Mouse (Mus musculus): Measurements from ENCODE around the gene Ccdc157. TPM values are rescaled to one million over a fixed set of nuclear protein-coding genes. Genes with fewer than 3 reads are reported as not detected.

Ccdc157 gene
- polyA plus RNA-seq (2015; fragmentation: Nextera tagmentation; extraction: Ambion mirVana), result 0.36 and 0.52 TPM in 2 replicates

DNA sequence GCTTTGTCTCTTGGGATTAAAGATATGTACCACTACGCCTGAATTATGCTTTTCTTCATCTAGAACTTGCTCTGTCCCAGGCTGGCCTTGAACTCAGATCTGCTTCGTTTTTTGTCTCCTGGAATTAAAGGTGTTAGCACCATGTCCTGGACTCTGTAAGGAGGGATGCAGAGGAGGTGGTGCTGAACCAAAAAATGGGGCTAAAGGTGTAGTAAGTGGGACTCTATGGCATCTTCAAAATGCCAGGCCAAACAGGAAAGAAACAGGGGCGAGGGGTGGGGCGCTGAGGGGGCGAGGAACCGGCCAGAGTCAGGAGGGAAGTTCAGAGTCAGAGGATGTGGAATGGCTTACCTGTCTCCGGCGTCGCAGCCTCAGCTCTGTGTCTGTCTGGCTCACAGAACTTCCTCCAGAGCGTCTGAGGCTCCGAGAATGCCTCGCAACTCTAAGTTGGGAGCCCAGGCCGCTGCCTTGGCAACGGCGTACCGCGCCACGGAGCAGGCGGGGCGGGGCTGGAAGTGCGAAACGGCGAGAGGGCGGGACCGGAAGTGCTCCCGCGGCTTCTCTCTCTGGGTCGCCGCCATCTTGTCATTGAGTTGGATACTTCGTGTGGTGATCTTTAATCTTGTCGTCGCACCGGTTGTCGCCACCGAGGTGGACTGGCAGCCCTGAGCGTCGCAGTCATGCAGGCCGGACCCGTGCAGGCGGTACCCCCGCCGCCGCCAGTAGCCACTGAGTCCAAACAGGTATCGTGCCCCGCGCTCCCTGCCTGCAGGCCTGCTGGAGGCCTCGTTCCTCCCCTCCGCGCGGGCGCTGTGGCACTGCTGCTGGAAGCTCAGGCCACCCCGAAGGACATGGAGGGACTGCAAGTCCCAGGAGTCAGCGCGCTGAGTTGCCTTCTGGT, at the start of gene Ccdc157, which contains the start of gene Sf3a1:
TSS of gene Ccdc157 (minus strand) at position 486 of the 901 bp plus-strand sequence.
TSS of gene Sf3a1 (plus strand) at position 543 of the 901 bp plus-strand sequence.
- no peak for TF ChIP-seq CTCF (IDR thresholded peaks at IDR 0.05; ENCODE audit: low read depth)
- TF ChIP-seq EP300 (IDR thresholded peaks at IDR 0.05; ENCODE audit: low read depth), result no peak

GRCm38 (mm10) chr11:4209556-4209955, 49.5 kb upstream of the Ccdc157 start:
- peaks cover 31% of the 10 kb centered on the region for H3K36me3 ChIP-seq (replicated peaks; ENCODE audit: insufficient read depth, low read length)
- WGBS (ENCODE audit: insufficient replicate concordance), result 70% methylated on average over 5 of the region's 5 CpGs
- no peaks in the 10 kb centered on the region for H3K27me3 ChIP-seq (ENCODE audit: insufficient read depth, low read length)

More for the DNA sequence above, at the start of gene Ccdc157, which contains the start of gene Sf3a1:
- WGBS (ENCODE audit: insufficient replicate concordance), result 3% methylated on average over 40 of the region's 54 CpGs
- H3K36me3 ChIP-seq (replicated peaks; ENCODE audit: insufficient read depth, low read length), result peaks cover 34% of the 10 kb centered on the region
- peaks cover 30% of the 10 kb centered on the region for H3K4me1 ChIP-seq (ENCODE audit: insufficient read depth)
- H3K27me3 ChIP-seq (ENCODE audit: insufficient read depth, low read length), result no peaks in the 10 kb centered on the region
- peak; percentile 96 for DNase-seq
- H3K4me2 ChIP-seq (ENCODE audit: low read depth, low read length), result peak within 1 kb of the TSS; percentile 88
- peak within 1 kb of the TSS; percentile 82 for H3K4me3 ChIP-seq (ENCODE audit: low read depth, low read length)
- H3K9ac ChIP-seq (replicated peaks), result peak within 1 kb of the TSS; percentile 85
- H3K9me3 ChIP-seq (ENCODE audit: low read length), result no peaks in the 10 kb centered on the region
- peak within 1 kb of the TSS; percentile 90 for H3K27ac ChIP-seq (ENCODE audit: low read depth)
- peak; percentile 98 for ATAC-seq

DNA sequence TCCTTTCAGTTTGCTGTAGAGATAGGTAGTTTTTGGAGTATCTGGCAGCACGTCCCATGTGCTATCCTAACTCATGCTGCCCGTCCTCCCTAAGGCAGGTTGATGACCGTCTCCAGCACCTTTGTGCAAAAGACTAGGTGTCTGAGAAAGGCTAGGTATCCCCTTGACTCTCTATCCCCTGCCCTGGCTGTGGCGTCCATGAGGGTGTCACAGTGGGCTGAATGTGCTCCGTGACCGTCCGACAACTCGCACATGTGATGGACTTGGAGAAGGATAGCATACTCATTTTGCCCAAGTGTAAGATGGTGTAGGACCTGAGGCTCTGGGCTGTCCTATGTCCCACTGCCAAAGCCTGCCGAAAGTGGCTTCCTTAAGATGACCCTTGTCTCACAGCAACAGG, 47.6 kb upstream of the Ccdc157 start:
- 81% methylated on average over 9 of the region's 9 CpGs for WGBS (ENCODE audit: insufficient replicate concordance)
- ATAC-seq, result no peak
- TF ChIP-seq CTCF (IDR thresholded peaks at IDR 0.05; ENCODE audit: low read depth), result no peak
- TF ChIP-seq EP300 (IDR thresholded peaks at IDR 0.05; ENCODE audit: low read depth), result no peak

More at GRCm38 (mm10) chr11:4209556-4209955, 49.5 kb upstream of the Ccdc157 start:
- Histone ChIP-seq H3K9me3 (ENCODE audit: low read length) (no peaks in the 10 kb centered on the region), H3K27ac (ENCODE audit: low read depth) (no peak overlapping the region), H3K4me2 (ENCODE audit: low read depth, low read length) (no peak overlapping the region), H3K4me3 (ENCODE audit: low read depth, low read length) (no peak overlapping the region), H3K4me1 (ENCODE audit: insufficient read depth) (no peaks in the 10 kb centered on the region), H3K9ac (replicated peaks) (no peak overlapping the region)
- no peak for DNase-seq
- peak; percentile 74 for TF ChIP-seq CTCF (IDR thresholded peaks at IDR 0.05; ENCODE audit: low read depth)
- TF ChIP-seq EP300 (IDR thresholded peaks at IDR 0.05; ENCODE audit: low read depth), result no peak
- ATAC-seq, result no peak

GRCm38 (mm10) chr11:4206563-4206962, 46.5 kb upstream of the Ccdc157 start:
- H3K9ac ChIP-seq (replicated peaks), result no peak overlapping the region
- H3K9me3 ChIP-seq (ENCODE audit: low read length), result no peaks in the 10 kb centered on the region
- peaks cover 6% of the 10 kb centered on the region; the same call in 1 of the 2 replicates for H3K4me1 ChIP-seq (ENCODE audit: insufficient read depth)
- no peak overlapping the region for H3K4me3 ChIP-seq (ENCODE audit: low read depth, low read length)
- no peak overlapping the region for H3K27ac ChIP-seq (ENCODE audit: low read depth)
- ATAC-seq, result no peak
- no peaks in the 10 kb centered on the region for H3K27me3 ChIP-seq (ENCODE audit: insufficient read depth, low read length)
- TF ChIP-seq EP300 (IDR thresholded peaks at IDR 0.05; ENCODE audit: low read depth), result no peak
- TF ChIP-seq CTCF (IDR thresholded peaks at IDR 0.05; ENCODE audit: low read depth), result no peak
- H3K36me3 ChIP-seq (replicated peaks; ENCODE audit: insufficient read depth, low read length), result peaks cover 24% of the 10 kb centered on the region
- H3K4me2 ChIP-seq (ENCODE audit: low read depth, low read length), result no peak overlapping the region
- WGBS (ENCODE audit: insufficient replicate concordance), result 32% methylated on average over 6 of the region's 6 CpGs
- no peak for DNase-seq

More for the DNA sequence above, 47.6 kb upstream of the Ccdc157 start:
- H3K4me2 ChIP-seq (ENCODE audit: low read depth, low read length), result no peak overlapping the region
- no peaks in the 10 kb centered on the region for H3K27me3 ChIP-seq (ENCODE audit: insufficient read depth, low read length)
- no peak overlapping the region for H3K9ac ChIP-seq (replicated peaks)
- no peak for DNase-seq
- H3K36me3 ChIP-seq (replicated peaks; ENCODE audit: insufficient read depth, low read length), result peaks cover 27% of the 10 kb centered on the region
- no peak overlapping the region for H3K27ac ChIP-seq (ENCODE audit: low read depth)
- H3K4me3 ChIP-seq (ENCODE audit: low read depth, low read length), result no peak overlapping the region
- peaks cover 6% of the 10 kb centered on the region; the same call in 1 of the 2 replicates for H3K4me1 ChIP-seq (ENCODE audit: insufficient read depth)
- no peaks in the 10 kb centered on the region for H3K9me3 ChIP-seq (ENCODE audit: low read length)

DNA sequence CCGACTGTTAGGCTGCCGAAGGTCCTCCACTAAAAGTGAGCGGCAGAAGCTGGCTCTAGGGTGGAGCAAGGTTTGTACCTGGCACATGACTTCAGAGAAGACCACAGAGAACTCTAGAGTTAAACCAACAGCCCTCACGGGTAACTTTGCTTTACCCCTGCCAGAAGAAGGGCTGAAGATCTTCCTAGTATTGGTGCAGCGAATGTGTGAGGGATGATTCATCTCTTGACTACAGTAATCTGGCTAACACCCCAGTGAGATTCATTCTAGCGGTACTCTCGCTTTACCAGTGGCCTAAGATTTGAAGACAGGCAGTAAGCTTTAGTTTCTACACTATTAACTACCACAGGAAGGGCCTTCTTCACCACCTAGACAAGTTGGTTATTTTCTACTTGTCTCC, 45.9 kb upstream of the Ccdc157 start:
- 83% methylated on average over 7 of the region's 7 CpGs for WGBS (ENCODE audit: insufficient replicate concordance)
- H3K9me3 ChIP-seq (ENCODE audit: low read length), result no peaks in the 10 kb centered on the region
- H3K27ac ChIP-seq (ENCODE audit: low read depth), result no peak overlapping the region
- H3K36me3 ChIP-seq (replicated peaks; ENCODE audit: insufficient read depth, low read length), result peaks cover 23% of the 10 kb centered on the region; the same call in 1 of the 2 replicates
- H3K27me3 ChIP-seq (ENCODE audit: insufficient read depth, low read length), result no peaks in the 10 kb centered on the region
- no peak overlapping the region for H3K4me3 ChIP-seq (ENCODE audit: low read depth, low read length)
- DNase-seq (no peak), ATAC-seq (no peak)
- H3K9ac ChIP-seq (replicated peaks), result no peak overlapping the region
- no peak overlapping the region for H3K4me2 ChIP-seq (ENCODE audit: low read depth, low read length)
- peaks cover 6% of the 10 kb centered on the region; the same call in 1 of the 2 replicates for H3K4me1 ChIP-seq (ENCODE audit: insufficient read depth)
- TF ChIP-seq CTCF (IDR thresholded peaks at IDR 0.05; ENCODE audit: low read depth) (no peak), EP300 (IDR thresholded peaks at IDR 0.05; ENCODE audit: low read depth) (no peak)

DNA sequence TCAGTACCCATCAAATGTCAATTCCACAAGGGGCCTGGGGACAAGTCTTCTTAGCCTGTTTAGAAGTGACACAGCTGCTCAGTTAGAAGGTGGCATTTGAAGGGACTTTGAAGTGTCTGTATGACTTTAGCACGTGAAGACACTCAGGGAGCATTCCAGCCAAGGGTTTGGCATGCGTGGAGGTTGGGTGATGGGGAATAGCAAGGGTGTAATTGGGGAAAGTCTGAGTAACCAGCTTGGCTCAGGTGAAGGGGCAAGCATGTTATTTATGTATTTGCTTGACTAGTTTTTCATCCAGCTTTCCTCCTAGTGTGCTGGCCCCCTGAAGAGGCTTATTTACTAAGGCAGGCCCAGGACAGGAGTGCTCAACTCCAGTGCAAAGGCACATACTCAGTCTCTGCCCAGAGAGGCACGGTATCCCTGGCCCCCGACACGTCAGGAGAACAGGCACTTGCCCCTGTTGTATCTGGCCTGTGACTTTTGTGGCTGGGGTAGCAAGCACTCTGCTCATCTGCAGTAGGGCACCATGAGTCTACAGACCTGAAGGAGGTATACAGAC, 45.1 kb upstream of the Ccdc157 start:
- H3K27ac ChIP-seq (ENCODE audit: low read depth), result no peak overlapping the region
- H3K9ac ChIP-seq (replicated peaks), result no peak overlapping the region
- ATAC-seq, result no peak
- no peaks in the 10 kb centered on the region for H3K9me3 ChIP-seq (ENCODE audit: low read length)
- no peak overlapping the region for H3K4me2 ChIP-seq (ENCODE audit: low read depth, low read length)
- no peak for DNase-seq
- peaks cover 17% of the 10 kb centered on the region; the same call in 1 of the 2 replicates for H3K36me3 ChIP-seq (replicated peaks; ENCODE audit: insufficient read depth, low read length)
- TF ChIP-seq EP300 (IDR thresholded peaks at IDR 0.05; ENCODE audit: low read depth) (no peak), CTCF (IDR thresholded peaks at IDR 0.05; ENCODE audit: low read depth) (no peak)
- H3K27me3 ChIP-seq (ENCODE audit: insufficient read depth, low read length), result no peaks in the 10 kb centered on the region
- WGBS (ENCODE audit: insufficient replicate concordance), result 89% methylated on average over 5 of the region's 5 CpGs
- peaks cover 6% of the 10 kb centered on the region; the same call in 1 of the 2 replicates for H3K4me1 ChIP-seq (ENCODE audit: insufficient read depth)
- no peak overlapping the region for H3K4me3 ChIP-seq (ENCODE audit: low read depth, low read length)
